Mouse (Mus musculus): ENCODE results near the gene Ttll5. TPM values are rescaled to one million over a fixed set of nuclear protein-coding genes. Genes with fewer than 3 reads are reported as not detected.

Gene Ttll5
- total RNA-seq, 2 experiments from 2014 or later = 14.2 to 15.3 TPM

Other genes with a start within 250 kb of the Ttll5 start
- gene Jdp2, start 225.6 kb upstream of the Ttll5 start, total RNA-seq (2021) = 10 to 100 TPM; 12.6 to 20.2 TPM
- 1 to 10 TPM in 1 of 2 experiments, under 1 TPM in 1; 0.93 to 1.1 TPM for gene Batf, start 138.0 kb upstream of the Ttll5 start, total RNA-seq (2021)
- gene Flvcr2, start 78.1 kb upstream of the Ttll5 start, total RNA-seq (2021) = 1 to 10 TPM; 3.3 to 3.8 TPM
- 10 to 100 TPM; 11.1 to 11.9 TPM for gene Erg28, start 109 bp upstream of the Ttll5 start, total RNA-seq (2021)